Comparison of ENCODE assay signal across 1 mouse cellular context in genomic region chr9:103363730-103364417, GRCm38 (mm10).
A peak's percentile ranks its signal among the peaks of the same experiment; 100 is the strongest.
TF ChIP-seq lines count a peak whose summit lies in the region.

No protein-coding gene starts in this region.

TF ChIP-seq in MEL, 35 proteins besides CTCF, POLR2A, EP300 and RAD21 (continued from another document):
- TF ChIP-seq GABPA (IDR thresholded peaks at IDR 0.05; ENCODE audit: low read depth, low read length) (no peak), TCF12 (IDR thresholded peaks at IDR 0.05; ENCODE audit: low read depth, low read length) (no peak), NELFE (IDR thresholded peaks at IDR 0.05; ENCODE audit: low read depth, low read length) (no peak), MYB (IDR thresholded peaks at IDR 0.05; ENCODE audit: low read depth, low read length) (no peak), UBTF (IDR thresholded peaks at IDR 0.05; ENCODE audit: borderline replicate concordance, insufficient read depth, low read depth, low read length) (no peak), SIN3A (IDR thresholded peaks at IDR 0.05; ENCODE audit: low read length) (peak; percentile 83), HCFC1 (IDR thresholded peaks at IDR 0.05; ENCODE audit: low read depth, low read length) (peak; percentile 25; the same call in 1 of the 2 replicates), KAT2A (conservative IDR thresholded peaks at IDR 0.05; ENCODE audit: low read depth, low read length) (no peak), CHD1 (IDR thresholded peaks at IDR 0.05; ENCODE audit: low read depth, low read length) (0 out of 2 replicates have a peak, but pooled peaks have one; percentile 62), CHD2 (IDR thresholded peaks at IDR 0.05; ENCODE audit: low read length) (no peak), BHLHE40 (IDR thresholded peaks at IDR 0.05; ENCODE audit: borderline replicate concordance, low read depth, low read length) (no peak), MAX (IDR thresholded peaks at IDR 0.05; ENCODE audit: low read length) (peak; percentile 72), ZNF384 (IDR thresholded peaks at IDR 0.05; ENCODE audit: low read depth, low read length) (peak; percentile 77), USF2 (IDR thresholded peaks at IDR 0.05; ENCODE audit: borderline replicate concordance in 1 of 2, insufficient read depth in 1 of 2, low read depth in 1 of 2, low read length in 2 of 2) (no peak), E2F4 (IDR thresholded peaks at IDR 0.05; ENCODE audit: borderline replicate concordance, low read depth, low read length) (no peak), MYC (IDR thresholded peaks at IDR 0.05; ENCODE audit: low read depth, low read length) (peak; percentile 71), MEF2A (IDR thresholded peaks at IDR 0.05; ENCODE audit: extremely low read depth, insufficient replicate concordance, low read depth, low read length, poor library complexity, severe bottlenecking) (no peak), GATA1 (IDR thresholded peaks at IDR 0.05; ENCODE audit: low read depth, low read length) (no peak), ZKSCAN1 (IDR thresholded peaks at IDR 0.05; ENCODE audit: low read depth, low read length) (no peak), NRF1 (IDR thresholded peaks at IDR 0.05; ENCODE audit: insufficient read depth, low read depth, low read length, poor library complexity, severe bottlenecking) (no peak), POLR2AphosphoS2 (IDR thresholded peaks at IDR 0.05; ENCODE audit: low read length) (no peak), SMC3 (IDR thresholded peaks at IDR 0.05; ENCODE audit: low read depth, low read length) (no peak), MXI1 (IDR thresholded peaks at IDR 0.05; ENCODE audit: low read depth, low read length) (peak; percentile 97), MAZ (IDR thresholded peaks at IDR 0.05; ENCODE audit: low read depth, low read length) (no peak), RCOR1 (IDR thresholded peaks at IDR 0.05; ENCODE audit: low read depth, low read length) (no peak)
